Mouse (Mus musculus) frontal cortex, postnatal 10 days (tissue): ENCODE measurements at regions not wholly inside any gene's neighbourhood (a gene's known extent, or its start where the extent isn't known, plus 50 kb on each side); places are given as distances from the start of the nearest gene placed in this dataset.
"Not testable (repeated sequence)": the region's sequence is repeated elsewhere in the genome, so short reads cannot be mapped to it uniquely, and the experiment has no call there.

ENCODE experiments used
- DNase-seq, 2 experiments: peaks; one replicate each; pipeline ENCODE4 v3.0.0; 2022; ENCODE audit warnings: low spot score in 2 of 2, mixed read lengths in 1 of 2

DNA sequence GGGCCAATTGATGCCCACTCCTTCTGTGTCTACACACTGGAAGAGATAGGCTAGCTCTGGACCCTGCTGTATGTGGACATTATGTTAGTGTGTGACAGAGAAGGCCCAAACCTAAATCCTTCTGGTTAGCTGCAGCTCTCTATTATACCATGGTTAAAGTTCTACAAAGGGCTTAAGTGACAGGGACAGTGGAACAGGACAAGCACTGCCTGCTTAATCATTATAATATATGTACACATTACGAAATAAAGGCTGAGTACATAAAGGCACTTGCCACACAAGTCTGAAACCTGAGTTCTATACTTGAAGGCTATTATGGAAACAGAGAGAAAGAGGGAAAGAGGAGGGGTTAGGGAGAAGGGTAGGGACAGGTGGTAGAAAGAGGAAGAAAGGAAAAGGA, 55.2 kb downstream of the Rdh14 start:
- DNase-seq: no peak

DNA sequence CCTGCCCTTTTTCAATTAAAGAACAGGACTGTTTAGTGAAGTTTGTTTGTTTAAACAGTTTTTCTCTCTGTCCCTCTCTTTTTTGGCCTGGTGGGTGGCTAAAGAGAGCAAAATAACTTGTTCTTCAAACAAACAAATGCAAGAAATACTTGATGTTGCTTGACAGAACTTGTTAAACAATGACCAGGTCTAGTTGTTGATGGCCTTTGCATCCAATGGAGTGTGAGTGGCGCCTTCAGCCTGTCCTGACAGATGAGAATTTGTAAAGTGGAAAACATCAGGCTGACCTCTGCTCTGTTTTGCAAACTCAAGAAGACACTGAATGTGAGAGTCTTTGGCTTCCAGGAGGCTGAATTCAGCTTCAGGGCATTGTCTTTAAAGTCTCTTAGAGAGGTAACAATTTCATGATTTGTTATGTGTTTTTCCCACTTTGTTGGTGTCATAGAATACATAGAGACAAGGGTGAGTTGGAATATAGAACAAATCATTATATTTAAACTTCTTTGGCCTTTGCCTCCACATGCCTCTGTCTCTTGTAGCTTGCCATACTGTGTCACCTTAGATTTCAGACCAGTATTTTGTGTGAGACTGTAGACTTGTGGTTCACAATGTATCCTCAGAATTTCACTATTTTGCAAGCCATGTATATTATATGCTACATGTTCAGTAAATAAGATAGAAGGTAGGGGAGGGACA, 67.5 kb downstream of the Rdh14 start:
- DNase-seq: no peak

DNA sequence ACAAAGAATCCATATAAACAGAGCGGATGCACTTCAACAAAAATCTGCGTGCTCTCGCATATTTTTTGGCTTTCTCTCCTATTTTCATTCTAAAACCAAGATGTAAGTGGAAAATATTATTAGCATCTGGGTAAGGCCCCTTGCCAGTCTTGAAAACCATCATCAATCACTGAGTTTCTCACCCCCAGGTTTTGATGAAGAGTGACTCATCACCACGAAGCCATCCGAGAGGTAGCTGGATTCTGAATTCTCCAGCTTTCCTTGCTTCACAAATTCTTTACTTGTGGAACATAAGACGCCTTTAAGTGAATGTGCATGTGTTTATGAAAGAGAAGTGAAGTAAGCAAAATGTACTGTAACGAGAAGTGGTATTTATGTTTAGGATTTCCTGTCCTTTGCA, 71.2 kb downstream of the Rdh14 start:
- DNase-seq: no peak

DNA sequence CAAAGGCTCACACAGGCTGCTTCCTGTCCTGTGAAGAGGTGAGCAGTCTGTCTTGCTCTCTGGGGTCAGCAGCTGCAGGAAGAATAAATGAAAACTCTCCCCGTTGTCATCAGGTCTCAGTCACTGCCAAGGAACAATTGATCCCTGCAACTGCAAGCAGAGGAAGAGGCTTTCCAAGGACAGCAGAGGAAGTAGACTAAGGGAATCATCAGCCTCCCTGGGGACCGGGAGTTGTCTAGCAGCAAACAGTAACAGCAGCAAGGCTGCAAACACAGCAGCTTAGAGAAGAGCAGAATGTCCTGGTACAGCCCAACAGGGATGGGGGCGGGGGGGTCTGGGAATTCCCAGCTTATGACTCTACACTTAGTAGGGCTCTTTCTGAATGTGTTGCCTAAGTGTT, 72.4 kb downstream of the Rdh14 start:
- no peak for DNase-seq

DNA sequence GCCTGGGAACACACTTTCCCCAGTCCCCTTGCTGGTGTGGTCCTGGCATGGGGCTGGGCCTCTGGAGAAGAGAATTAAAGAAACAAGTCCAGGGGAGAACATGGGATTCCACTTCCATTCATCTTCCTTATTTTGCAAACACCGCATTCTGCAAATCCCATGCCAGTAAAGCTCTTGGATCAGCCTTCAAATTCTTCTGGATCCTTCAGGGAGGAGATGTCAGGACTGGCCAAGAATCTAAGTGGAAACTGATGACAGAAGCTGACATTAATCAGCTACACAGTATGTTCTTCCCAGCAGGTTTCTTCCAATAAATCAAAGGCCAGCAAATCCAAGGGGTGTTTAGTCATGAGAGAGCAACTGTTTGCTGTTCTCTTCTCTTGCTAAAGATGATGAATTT, 83.4 kb downstream of the Rdh14 start:
- DNase-seq: no peak

DNA sequence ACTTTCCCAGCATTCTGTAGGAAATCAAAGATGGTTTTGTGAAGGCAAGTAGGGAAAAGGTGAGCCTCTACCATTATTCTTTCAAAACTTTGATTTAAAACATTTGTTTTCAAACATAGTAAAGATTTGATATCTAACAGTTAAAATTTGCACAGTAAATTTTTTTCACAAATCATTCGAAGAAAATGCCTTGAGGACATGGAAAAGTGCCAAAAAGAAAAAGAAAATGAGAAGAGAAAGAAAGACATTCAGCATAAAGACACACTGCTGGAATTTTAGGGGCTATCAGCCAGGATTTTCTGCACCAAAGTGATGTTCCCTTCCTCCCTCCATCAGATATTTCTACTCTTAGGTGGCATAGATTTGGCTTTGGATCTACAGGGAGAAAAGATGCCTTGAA, 90.2 kb downstream of the Rdh14 start:
- DNase-seq: no peak

DNA sequence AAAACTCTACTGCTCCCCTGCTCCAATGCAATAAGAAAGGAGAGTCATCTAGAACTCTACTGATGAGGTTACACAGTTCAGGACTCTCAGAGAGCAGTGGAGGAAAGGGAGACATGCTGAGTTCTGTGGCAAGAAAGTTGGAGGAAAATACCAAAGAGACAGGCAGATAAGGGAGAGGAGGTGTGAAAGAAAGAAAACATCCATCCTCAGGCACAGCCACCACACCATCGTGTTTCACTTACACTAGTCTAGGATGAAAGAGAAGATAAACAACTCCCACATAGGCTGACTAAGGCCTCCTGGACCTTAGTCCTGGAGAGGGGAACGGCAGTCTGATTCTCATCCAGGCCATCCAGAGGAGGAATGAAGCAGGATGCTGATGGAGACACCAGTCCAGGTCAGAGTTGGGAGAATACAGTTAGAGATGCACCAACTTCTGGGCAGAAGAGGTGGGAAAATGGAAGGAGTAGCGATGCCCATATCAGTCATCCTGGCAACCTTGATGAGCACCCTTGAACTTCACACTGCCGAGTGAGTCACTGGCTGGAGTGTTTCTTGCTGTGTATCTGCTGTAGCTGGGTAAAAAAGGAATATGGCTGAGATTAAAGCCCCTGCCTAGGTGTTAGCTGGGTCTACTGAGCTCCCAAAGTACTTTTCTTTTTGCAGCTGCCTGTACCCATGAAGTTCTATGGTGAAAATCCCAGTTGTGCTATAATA, 91.9 kb downstream of the Rdh14 start:
- DNase-seq: no peak

DNA sequence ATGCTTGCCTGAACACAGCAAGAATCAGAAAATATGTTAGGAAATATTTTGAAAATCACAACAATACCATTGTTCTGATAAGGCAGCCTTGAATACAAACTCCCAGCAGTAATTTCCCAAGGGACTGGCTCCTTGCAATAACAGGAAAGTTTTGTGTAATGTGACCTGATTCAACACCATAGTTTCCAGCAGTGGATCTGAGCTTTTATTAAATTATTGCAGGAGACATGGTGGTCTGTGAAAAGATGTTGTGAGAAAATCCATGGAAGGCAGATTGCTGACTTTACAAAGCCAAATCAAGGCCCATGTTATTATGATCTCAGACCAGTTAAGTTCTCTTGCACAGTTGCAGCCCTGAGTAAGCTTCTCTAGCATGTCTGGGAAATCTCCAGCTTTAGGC, 116.1 kb downstream of the Rdh14 start:
- no peak for DNase-seq

DNA sequence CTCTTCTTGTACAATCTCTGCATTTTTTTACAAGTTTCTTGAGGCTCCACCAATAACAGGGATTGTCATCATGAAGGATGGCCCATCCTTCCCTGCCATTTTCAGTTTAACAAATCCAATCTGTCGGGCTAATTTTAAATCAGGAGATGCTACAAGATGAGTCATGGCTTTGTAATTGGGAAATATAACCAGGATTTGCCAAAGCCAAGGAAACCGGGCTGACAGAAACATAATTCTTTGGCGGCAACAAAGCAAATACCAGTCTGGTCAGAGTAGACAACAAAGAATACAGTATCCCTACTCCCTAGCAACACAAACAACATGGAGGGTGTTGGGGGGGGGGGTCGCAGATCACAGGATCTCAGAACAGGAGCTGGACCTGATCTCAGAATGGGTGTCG, 123.0 kb downstream of the Rdh14 start:
- DNase-seq: no peak

DNA sequence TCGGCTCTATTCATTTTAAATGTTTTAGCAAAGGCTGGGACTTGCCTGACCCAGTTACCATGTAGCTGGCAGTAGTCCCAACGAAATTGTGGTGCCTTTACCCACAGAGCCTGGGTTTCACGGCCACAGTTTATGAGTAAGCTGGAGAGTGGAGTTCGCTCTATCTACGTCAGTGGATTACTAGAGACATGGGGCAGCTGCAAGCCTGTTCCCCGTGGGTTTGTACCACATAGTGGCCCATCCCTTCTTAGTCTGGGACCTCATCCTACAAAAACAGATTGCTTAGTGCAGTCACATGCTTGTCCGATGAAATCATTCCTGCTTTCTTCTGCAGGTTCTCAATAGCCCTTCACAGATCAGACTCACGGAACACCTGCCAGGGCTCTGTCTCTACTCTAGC, 123.7 kb downstream of the Rdh14 start:
- no peak for DNase-seq

DNA sequence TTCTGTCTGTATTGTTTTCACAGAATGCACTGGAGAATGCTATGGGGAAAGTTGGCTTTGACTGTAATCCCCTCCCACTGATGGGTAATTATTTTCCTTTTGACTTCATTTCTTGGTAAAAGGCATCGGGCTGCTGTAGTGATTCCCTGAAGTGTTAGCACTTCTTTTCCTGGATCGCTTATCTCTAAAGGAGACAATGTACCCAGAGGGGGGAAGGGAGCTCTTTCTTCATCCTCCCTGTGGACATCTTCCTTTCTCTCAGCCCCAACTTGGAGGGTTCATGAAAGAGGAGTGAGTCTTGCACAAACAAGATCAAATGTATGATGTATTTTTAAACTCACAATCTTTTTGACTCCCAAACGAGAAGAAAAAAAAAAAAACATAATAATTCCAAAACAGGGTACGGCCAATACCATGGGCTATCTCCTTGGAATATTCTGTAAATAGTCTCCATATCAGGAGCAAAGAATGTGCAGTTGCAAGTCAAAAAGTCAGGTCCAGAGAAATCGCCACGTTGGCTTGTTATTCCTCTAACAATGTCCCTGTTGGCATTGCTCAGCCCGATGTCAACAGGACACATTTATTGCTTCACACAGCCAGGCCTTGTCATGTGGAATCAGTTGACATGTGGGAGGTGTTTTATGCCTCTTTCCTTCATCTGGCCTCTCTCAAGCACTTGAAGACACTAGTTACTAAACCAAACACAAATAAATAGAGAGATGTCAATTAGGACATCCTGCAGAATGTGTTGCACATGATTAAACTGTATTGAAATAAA, 134.1 kb downstream of the Rdh14 start:
- DNase-seq: no peak

DNA sequence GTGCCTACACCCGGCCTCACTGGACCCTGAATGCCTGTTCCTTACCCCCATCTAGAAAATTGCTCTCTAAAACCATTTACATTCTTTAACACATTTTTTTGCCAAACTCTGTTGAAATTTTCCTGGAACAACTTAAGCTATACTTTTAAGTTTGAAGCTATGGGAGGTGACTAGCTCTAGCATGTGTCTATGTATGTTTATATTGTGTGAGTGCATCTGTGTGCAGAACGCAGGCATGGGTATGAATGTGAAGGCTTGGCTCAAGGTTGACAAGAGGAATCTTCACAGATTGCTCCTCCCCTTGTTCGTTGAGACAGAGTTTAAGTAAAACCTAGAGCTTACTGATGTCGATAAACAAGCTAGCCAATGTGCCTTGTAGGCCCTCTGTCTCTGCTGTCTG, 135.4 kb downstream of the Rdh14 start:
- no peak for DNase-seq

DNA sequence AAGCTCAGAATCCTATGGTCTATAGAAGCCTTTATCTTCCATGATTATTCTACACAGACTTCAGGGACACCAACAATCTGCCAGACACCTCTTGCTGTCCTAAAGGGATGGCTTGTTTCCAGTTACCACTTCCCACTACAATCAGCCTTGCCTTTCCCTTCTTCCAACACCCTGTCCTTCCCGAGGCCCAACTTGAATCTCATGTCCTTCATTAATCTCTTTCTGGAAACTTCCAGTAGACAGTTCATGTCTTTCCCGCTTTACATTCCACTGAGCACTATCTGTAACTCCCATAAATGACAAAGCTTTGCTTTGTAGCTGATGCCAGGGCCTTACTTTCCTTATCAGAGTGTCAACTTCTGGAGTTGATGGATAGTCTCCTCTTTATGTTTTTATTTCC, 138.5 kb downstream of the Rdh14 start:
- no peak for DNase-seq

DNA sequence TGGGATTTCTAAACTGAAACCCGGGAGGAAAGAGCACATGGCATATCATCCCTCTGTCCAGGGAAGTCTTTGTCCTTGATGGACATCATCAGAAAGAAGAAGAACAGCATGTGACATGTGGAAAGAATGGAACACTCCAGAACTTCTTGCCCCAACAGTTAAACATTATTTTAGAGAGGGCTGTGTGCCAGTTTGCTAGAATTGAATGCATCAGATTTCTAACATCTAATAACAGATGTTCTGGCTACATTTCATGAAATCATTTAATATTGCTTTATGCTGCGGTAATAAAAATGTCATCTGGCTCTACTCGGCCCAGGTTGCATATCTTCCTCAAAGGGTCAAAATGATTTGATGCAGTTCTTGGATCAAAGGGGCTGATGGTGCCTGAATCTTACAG, 140.4 kb downstream of the Rdh14 start:
- DNase-seq: no peak

DNA sequence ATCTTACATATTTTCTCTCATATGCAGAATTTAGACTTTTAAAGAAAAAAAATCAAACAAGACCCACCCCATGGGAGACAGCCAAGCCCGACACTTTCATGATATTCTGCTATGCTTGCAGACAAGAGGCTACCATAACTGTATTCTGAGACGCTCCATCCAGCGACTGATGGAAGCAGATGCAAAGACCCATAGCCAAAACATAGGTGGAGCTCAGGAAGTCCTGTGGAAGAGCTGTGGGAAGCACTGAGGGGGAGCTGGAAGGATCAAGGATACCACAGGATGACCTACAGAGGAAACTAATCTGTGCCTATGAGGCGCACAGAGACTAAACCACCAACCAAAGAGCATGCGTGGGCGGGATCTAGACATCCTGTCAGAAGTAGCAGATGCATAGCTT, 143.4 kb downstream of the Rdh14 start:
- DNase-seq: no peak

DNA sequence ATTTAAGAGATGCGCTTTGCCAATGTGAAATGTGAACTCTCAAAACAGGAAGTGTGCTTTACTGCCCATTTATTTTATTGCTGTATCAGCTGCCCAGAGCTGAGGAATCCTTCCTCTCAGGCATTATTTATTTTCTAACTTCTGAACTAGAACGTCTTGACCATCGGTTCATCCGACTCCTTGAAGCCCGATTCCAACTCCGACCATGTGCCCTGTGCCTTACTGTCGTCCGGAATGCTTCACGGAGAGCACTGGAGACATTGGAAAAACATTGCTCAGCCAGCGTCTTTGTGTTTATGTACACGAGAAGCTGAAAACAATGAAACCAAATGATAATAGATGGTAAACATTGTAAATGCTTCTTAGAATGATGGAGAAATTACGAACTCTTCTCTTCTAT, 145.7 kb downstream of the Rdh14 start:
- no peak for DNase-seq

DNA sequence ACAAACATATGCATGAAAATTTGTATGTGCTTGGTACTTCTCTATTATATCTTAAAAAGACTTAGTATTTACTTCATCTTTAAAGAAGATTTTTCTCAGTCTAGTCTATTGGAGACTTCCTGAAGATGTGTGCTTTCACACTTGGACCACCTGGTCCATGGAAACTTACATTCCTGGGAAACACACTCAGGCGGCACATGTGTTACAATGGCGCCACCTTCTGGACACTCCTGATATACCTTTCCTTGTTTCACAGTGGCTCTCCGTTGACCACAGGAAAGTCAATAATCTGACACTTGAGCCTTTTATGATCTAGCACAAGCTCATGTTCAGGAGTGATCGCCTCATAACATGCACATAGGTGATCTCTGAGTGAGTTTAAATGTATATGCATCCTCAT, 146.5 kb downstream of the Rdh14 start:
- DNase-seq: peak in 1 of 2 experiments; percentile 38

DNA sequence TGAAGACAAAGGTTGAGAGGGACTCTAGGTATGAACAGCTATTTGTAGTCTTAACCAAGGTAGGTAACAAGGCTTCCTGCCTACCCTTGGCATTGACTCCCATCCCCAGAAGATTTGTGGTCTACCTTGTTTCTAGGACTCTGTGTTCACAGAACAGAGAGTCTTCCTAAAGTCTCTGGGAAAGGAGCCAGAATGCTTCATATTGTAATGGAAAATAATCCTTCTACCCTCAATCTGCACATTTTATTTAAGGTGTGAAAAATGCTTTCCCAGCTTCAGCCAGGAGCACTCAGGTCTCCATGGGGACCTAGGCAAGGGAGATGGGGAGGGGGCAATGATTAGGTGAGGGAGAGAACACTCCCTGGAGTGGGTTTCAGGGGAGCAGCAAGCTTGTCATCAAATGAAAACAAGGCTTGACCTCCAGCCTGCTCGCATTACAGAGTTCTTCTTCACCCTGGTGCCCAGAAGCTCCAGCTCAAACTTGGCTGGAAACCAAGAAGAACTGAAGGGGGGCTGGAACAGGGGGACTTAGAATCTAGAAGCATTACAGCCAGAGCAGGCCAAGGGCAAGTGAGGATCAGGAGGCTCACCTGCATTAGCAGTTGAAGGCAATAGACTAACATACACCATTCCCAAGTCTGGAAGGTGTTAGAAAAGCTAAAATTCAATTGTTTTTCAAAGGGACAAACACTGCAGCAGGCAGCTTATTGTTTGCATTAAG, 159.1 kb downstream of the Rdh14 start:
- DNase-seq: no peak

DNA sequence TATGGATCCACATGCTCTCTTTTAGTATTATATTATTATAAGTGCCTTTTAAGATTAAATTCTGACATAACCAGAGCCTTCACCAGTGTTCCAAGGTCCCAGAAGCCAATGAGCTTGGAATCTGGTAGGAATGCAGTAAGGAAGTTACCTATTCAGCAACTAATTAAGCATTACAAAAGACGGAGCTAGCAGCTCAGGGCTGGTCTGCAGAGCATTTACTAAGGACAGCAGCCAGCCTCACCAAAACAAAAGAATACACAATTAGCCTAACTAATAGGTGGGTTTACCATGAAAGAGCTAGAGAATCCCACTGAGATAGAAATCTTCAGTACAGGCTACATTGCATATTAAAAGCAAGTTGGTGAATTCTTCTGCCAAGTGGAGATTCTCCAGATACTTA, 164.1 kb downstream of the Rdh14 start:
- not testable (repeated sequence) for DNase-seq

DNA sequence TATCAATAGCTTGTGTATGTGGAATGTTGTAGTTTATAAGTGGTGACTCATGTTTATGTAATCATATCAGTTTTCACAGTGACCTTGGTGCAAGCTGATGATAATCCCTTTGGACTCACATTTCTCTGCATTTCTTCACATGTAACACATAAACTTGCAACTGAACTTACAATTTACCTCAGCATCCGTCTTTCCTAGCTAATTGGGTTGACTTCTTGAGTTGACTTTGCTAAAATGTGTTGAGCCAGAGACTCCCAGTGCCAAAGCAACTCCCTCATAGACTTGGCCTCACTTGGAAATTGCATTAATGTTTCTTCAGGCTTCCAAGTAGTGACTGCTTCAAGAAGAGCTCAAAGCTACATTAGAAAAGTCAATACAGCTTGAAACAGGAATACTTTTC, 172.4 kb downstream of the Rdh14 start:
- no peak for DNase-seq

DNA sequence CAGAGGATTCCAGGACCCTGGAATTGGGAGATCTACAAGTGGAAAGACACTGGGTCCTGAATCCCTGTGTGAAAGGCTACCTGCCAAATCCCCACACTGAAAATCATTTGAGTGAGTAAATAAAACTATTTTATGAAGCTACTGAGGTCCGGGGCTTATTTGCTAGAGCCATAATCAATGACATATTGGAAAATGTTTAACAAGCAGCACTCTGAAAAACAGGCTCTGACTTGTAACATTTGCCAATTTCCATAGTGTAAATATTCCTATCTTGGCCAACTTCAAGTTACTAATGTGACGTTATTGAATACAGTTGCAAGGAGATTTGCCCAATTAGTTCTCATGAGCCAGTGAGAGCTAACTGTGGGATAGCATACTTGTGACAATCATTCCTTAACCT, 177.3 kb downstream of the Rdh14 start:
- DNase-seq: no peak

DNA sequence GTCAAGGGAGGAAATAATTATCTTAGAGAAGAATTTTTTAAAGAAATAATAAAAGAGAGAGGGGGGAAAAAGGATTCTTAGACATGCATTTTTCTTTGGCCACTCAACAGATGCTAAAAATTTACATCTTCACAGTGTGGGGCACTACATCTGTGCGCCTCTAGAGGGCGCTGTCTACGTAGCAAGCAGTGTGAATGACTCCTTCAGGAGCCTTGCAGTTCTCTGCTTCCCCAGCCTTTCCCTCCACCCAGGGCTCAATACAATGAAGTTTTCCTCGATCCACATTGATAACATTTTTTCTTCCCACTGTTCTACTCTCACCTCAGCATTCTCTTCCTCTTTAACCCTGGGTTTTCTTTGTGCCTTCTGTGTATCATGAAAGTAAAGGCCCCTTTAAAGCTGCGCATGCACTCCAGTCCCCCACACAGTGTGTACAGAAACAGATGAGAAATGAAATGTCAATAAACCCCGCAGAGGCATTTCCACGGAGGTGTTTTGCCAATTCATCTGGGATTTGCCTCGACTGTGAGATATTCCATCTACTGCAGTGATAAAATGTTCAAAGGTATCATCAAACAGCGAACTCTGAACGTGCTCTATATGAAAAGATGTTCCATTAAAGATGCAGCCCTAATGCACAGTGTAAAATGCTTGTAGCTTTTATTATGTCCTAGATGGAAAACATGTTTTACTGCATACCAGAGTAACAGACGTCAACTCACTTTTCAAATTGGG, 181.2 kb downstream of the Rdh14 start:
- no peak for DNase-seq
